Mouse (Mus musculus) neutrophil, adult 5-6 weeks (primary cell): ENCODE results near the gene Olfr555. TPM values are rescaled to one million over a fixed set of nuclear protein-coding genes. Genes with fewer than 3 reads are reported as not detected.
"Not testable (repeated sequence)": the region's sequence is repeated elsewhere in the genome, so short reads cannot be mapped to it uniquely, and the experiment has no call there.

Source experiments
- ATAC-seq: fragments of 151-379, 151-347 bp; 2 replicates; pipeline ENCODE4 v1.8.0; 2017; ENCODE audit warnings: mild to moderate bottlenecking, moderate TSS enrichment; ENCODE audit not compliant: insufficient number of reproducible peaks, poor library complexity, low FRiP score, severe bottlenecking; ENCODE audit errors: extremely low read depth
- total RNA-seq: library from RNA; stranded (forward); fragments of 200-1000 nt; gene quantifications from 2 replicates; pipeline ENCODE4 v1.2.3, GENCODE M21; 2017

Olfr555 gene
- not detected in 2 replicates for total RNA-seq

DNA sequence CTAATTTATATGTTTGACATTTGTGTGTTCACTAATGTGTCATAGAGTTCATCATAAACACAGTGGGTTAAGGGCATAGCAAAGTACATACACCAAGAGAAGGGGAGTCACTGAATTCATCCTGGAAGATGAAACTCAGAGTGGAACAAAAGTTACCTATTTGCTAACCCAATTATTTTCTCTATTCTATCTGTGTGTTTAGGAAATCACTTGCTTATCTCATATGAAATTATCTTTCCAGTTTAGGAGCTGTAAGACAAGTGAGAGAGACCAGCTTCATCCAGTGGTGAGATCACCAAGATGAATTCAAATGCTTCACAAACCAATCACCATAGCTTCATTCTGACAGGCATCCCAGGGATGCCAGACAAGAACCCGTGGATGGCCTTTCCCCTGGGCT, at the start of gene Olfr555:
Olfr555 (plus strand) TSS at position 301 of the 400 bp plus-strand sequence.
- ATAC-seq: no peak

DNA sequence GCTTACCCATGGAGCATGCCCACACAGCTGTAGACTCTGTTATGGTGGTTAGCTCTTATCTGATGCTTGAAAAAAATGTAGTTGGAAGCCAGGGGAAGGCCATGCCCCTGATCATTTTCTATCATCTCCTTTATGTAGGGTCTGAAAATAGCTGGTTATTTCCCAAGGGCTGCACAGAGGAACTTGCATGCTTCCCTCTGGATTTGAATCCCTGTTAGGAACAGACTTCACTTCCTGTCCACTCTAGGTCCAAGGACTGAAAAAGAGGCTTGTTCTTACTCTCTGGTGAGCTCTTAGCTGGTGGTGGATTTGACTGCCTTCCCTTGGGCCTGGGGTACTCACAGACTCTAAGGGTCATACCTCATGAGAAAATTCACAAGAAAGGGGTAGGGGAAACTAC, 40.5 kb upstream of the Olfr555 start, which contains the start of gene Olfr553:
Olfr553 (minus strand) TSS at position 101 of the 400 bp plus-strand sequence.
- no peak for ATAC-seq

DNA sequence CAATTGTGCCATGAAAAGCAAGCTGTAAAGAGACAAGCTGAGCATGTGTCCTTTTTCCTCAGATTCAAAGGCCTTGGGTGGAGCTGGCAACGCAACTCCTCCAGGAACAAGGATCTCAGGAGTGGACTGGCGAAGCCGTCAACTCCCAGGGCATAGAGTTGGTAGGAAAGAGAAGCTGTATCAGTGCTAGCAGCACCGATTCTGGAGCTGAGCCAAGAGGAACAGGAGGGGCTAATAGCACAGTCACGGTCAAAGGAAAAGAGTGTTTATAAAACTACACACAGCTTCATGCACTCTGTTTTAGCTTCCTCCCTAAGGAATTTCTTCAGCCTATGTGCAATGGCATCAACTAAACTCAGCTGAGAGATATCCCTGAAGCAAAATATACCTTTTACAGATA, 39.0 kb upstream of the Olfr555 start:
- ATAC-seq: no peak

DNA sequence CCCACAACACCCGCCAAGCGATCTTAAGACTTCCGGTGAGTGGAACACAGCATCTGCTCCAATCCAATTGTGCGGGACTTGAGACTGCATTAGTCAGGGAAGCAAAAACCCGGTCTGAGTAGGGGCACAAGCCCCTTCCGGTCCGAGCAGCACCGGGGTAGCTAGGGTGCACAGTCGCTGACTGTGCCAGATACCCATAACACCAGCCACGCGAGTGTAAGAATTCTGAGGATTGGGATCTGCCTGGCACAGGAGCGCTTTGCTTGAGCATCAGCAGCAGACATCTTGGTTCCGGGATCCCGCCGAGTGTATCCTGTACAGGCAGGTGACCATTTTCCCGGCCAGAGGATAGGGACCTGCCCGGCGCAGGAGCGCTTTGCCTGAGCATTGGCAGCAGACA, 38.3 kb upstream of the Olfr555 start:
- not testable (repeated sequence) for ATAC-seq

DNA sequence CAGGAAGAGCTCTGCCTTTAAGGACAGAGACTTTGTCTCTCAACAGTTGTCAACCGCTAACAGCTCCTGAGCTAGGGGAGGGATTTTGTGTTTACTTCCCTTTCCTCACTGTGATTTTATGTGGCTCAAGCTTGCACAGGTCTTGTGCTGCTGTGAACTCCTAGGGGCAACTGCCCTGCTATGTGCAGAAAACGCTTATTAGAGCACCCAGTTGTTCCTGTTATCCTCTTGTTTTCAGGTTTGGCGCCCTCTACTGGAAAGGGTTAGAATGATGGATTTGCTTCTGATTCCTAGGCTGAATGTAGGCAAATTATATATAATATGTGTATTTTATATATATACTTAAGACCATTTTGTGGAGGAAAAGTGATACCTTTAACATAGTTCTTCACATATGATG, 22.0 kb upstream of the Olfr555 start:
- ATAC-seq: peak; percentile 58; the same call in 1 of the 2 replicates

DNA sequence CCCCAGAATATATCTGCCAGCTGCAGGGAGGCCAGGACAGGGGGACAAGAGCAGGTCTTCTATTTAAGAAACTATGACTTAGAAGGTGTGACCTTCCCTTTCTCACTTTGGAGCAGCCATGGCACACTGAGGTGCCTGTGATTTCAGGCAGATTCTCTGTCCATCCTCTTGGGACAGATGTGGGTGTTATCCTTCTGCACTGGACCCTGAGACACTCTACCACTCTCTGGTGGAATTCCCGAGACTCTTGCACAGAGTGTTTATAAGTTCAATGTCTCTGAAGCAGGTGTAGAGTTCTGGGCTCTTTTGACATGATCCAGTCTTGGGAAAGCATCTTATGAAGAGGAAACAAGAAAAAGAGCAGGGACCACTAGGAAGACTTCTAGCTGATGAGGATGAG, 20.5 kb upstream of the Olfr555 start, which contains the start of gene Olfr554:
Olfr554 (plus strand) TSS at position 301 of the 400 bp plus-strand sequence.
- ATAC-seq: no peak

DNA sequence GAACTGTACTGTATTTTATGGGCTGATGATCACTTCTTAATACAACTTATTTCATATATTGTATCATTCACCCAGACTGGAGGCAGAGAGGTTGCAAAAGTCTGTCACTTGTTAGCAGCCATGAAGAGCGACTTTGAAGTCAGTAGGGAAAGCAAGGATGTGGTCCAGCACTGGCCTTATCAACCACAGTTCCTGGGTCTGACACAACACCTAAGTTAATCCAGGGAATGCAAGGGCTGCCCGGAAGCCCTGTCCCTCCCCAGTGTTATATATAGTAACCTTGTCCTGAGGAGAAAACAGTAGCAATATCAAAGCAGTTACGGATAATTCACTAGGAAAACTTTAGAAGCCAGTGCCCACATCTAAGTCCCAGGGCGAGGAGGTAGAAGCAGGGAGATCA, 13.7 kb upstream of the Olfr555 start:
- not testable (repeated sequence) for ATAC-seq

DNA sequence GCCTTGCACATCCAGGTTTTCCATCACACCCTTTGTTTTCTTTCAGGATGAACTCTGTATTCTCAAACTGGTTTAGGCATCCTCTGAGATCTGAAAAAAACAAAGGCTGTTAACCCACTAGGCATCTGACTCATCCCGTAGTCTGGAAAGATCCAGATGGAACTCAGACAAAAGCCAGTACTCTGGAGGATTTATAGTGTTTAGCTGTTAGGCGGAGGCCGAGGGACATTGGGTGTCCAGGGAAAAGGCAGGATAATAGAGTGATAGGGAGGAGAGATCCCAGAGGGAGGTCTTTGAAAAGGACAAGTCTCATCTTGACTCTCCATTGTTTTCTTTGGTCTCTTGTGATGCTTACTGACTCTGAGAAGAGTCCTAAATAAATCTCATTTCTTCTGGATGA, 6.0 kb downstream of the Olfr555 start, which contains the start of gene Olfr556:
Olfr556 (plus strand) TSS at position 301 of the 400 bp plus-strand sequence.
- no peak for ATAC-seq

DNA sequence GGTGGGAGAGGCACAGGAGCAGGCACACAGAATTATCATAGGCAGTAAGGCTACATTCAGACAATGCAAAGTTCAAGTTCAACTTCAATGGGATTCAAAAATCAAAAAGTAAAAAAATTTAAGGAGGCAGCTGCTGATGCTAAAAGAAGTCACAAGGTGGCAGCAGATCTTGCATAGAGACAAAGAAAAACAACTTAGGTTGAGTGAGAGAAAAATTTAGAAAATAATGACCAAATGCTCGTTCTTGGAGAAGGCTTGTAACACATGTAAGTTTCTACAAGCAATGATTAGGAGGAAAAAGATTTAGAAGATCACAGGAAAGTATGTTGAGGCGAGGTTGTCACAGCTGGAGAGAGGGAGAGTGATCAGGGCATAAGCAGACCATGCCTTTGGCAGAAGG, 6.8 kb downstream of the Olfr555 start:
- no peak for ATAC-seq

DNA sequence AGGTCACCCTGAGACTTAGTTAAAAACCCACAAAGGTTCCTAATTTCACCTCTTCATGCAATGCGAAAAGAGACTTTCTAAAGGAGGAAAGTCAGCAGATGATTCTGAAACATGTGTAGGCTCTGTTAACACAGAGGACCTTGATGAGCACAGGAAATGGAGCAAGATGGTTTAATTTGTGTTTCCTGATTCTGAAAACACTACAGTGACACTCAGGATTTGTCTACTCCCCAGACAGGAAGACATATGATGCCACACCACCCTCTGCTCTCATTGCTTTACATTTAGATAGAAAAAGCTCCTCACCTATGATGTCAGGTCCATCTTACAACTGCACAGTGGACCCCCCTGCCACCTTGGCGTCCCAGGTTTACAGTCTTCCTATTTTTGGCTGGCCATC, 17.6 kb downstream of the Olfr555 start:
- ATAC-seq: no peak

DNA sequence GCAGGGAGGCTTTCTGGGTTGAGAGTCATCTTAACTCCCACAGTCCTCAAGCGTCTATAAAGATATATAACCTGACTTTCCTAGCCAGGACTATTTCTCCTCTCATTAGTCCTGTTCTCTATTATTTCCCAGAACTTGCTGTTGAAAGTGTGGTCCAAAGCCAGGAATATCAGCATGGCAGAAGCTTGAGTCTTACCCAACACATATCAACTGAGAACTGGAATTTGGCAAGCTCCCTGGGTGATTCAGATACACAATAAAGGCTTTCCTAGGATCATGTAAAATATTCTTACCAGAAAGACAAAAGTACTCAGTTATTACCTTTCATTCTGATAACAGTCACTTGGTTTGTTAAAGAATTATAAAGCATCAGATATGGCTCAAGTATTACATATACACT, 23.3 kb downstream of the Olfr555 start:
- ATAC-seq: no peak

DNA sequence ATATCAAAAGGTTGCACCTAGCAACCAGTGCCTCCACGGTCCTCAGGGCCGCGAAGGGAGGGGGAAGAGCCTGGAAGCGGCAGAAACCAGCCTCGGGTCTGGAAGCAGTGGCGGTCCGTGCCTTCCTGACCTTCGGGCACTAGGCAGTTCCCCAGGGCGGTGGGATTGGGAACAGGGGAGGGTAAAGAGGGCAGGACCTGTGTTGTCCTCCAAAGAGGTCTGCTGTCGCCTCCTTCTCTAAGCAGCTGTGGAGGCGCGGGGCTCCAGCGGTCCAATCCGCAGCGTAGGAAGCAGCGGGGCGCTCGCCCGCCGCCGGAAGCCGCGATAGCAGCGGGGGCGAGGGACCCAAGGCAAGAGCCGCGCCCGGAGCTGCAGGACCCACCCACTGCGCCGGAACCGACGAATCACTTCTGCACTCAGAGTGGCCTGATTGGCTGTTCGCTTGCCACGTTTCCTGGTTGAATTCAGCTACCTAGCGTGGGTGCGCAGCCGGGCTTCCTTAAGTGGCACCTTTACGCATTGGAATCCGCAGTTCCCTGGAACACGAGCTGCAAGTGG, 28.4 kb downstream of the Olfr555 start, which contains the start of gene Trim68:
Trim68 (minus strand) TSS at position 384 of the 558 bp plus-strand sequence.
- peak; percentile 98 for ATAC-seq

DNA sequence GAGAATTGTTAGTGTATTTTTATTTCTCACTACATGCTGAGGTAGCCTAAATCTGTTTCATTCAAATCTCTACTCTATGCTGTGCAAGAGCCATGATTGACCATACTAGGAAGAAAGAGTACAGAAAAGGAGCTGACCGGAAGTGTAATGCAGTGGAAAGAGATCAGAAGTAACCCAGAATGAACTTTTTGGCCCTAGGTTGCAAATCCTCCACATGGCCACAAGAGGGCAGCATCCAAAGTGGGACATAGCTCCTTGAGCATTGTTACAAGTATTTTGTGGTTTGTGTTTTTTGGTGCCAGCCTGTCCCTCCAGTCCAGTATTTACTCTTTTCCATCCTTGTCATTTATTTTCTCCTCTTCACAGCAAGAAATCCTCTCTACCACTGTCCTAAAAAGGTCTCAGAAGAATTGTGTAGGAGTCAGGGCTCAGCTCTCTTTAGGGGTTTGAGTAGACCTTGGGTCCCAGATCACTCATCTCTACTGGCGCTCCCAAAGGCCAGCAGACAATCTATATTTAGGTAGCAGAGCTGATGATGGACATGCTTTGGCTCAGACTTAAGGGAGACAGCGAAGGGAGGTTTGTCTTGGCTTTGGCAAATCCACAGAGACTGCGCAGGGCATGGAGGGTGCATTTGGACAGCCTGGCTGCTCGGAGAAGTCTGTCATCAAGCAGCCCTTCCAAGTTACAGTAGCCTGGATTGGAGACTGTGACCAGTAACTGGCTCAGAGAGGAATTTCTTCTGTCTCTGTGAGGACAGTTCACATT, 36.9 kb downstream of the Olfr555 start, which contains the start of gene Olfr557:
Olfr557 (plus strand) TSS at position 553 of the 768 bp plus-strand sequence.
- peak; percentile 55; the same call in 1 of the 2 replicates for ATAC-seq

DNA sequence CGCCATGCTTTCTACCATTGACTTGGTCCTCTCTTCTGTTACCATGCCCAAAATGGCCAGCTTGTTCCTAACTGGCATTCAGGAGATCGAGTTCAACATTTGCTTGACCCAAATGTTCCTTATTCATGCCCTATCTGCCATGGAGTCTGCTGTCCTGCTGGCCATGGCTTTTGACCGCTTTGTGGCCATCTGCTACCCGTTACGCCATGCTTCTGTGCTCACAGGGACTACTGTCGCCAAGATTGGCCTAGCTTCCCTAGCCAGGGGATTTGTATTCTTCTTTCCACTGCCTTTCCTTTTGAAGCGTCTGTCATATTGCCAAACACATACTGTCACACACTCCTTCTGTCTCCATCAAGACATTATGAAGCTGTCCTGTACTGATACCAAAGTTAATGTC, 39.8 kb downstream of the Olfr555 start:
- no peak for ATAC-seq

DNA sequence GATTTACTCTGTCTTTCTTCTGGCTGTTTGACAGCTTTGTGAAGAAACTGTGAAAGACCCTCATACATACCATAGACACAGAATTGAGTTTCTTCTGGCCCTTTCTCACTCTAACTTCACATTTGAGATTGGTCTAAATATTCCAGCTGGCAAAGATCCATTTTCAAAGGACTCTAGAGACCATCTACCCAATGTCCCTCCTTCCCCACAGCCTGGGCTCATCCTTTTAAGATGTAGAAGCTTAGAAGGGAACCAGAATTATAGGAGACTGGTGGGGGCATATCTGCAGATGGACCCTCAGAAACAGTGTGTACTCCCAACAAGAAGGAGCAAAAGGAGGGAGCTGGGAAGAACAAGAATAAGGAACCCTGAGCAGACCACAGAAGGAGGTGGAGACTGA, 43.3 kb downstream of the Olfr555 start, which contains the start of gene Olfr558:
Olfr558 (plus strand) TSS at position 301 of the 400 bp plus-strand sequence.
- no peak for ATAC-seq

Other genes starting within 250 kb of the Olfr555 start
- 50.5 and 58.1 TPM in 2 replicates for gene Rrm1, start 217.1 kb upstream of the Olfr555 start, total RNA-seq
- gene Olfr543, start 177.1 kb upstream of the Olfr555 start, total RNA-seq: not detected in 2 replicates
- not detected in 2 replicates for gene Olfr544, start 170.5 kb upstream of the Olfr555 start, total RNA-seq
- gene Olfr545, start 159.2 kb upstream of the Olfr555 start, total RNA-seq: not detected in 2 replicates
- gene Olfr547, start 124.1 kb upstream of the Olfr555 start, total RNA-seq: not detected in 2 replicates
- gene Olfr548-ps1, start 117.9 kb upstream of the Olfr555 start, total RNA-seq: not detected in 2 replicates
- not detected in 2 replicates for gene Olfr549, start 109.0 kb upstream of the Olfr555 start, total RNA-seq
- 48.9 and 65.3 TPM in 2 replicates for gene Trim21, start 93.3 kb upstream of the Olfr555 start, total RNA-seq
- 0.12 TPM in 1 of 2 replicates, not detected in the other for gene Olfr550, start 87.4 kb upstream of the Olfr555 start, total RNA-seq
- gene Olfr551, start 66.9 kb upstream of the Olfr555 start, total RNA-seq: not detected in 2 replicates
- not detected in 2 replicates for gene Olfr552, start 61.1 kb upstream of the Olfr555 start, total RNA-seq
- gene Olfr553, start 40.6 kb upstream of the Olfr555 start, total RNA-seq: not detected in 2 replicates
- gene Olfr554, start 20.4 kb upstream of the Olfr555 start, total RNA-seq: 0.47 TPM in 1 of 2 replicates, not detected in the other
- gene Olfr556, start 6.1 kb downstream of the Olfr555 start, total RNA-seq: not detected in 2 replicates
- 10.6 and 12.5 TPM in 2 replicates for gene Trim68, start 28.5 kb downstream of the Olfr555 start, total RNA-seq
- not detected in 2 replicates for gene Olfr557, start 37.1 kb downstream of the Olfr555 start, total RNA-seq
- not detected in 2 replicates for gene Olfr558, start 43.4 kb downstream of the Olfr555 start, total RNA-seq
- not detected in 2 replicates for gene Olfr33, start 60.2 kb downstream of the Olfr555 start, total RNA-seq
- gene Olfr559, start 68.7 kb downstream of the Olfr555 start, total RNA-seq: not detected in 2 replicates
- 0.37 TPM in 1 of 2 replicates, not detected in the other for gene Olfr560, start 100.5 kb downstream of the Olfr555 start, total RNA-seq
- gene Olfr78, start 100.6 kb downstream of the Olfr555 start, total RNA-seq: 0.12 TPM in 1 of 2 replicates, not detected in the other
- not detected in 2 replicates for gene Olfr561, start 112.4 kb downstream of the Olfr555 start, total RNA-seq
- gene Olfr564, start 144.7 kb downstream of the Olfr555 start, total RNA-seq: not detected in 2 replicates
- gene Olfr566, start 199.9 kb downstream of the Olfr555 start, total RNA-seq: not detected in 2 replicates
- gene Olfr568, start 218.3 kb downstream of the Olfr555 start, total RNA-seq: not detected in 2 replicates
- not detected in 2 replicates for gene Olfr569, start 232.1 kb downstream of the Olfr555 start, total RNA-seq
- gene Olfr570, start 235.8 kb downstream of the Olfr555 start, total RNA-seq: not detected in 2 replicates